Mouse (Mus musculus) adrenal gland, postnatal 4 days (tissue): ENCODE results near the gene Dpagt1. TPM values are rescaled to one million over a fixed set of nuclear protein-coding genes. Genes with fewer than 3 reads are reported as not detected.
"Not testable (repeated sequence)": the region's sequence is repeated elsewhere in the genome, so short reads cannot be mapped to it uniquely, and the experiment has no call there.

Experiments used
- DNase-seq, 2 experiments: peaks; one replicate each; pipeline ENCODE4 v3.0.0; 2021 to 2022; ENCODE audit warnings: low spot score in 2 of 2, mixed read lengths in 2 of 2
- total RNA-seq, 2 experiments: library from RNA; stranded (reverse); gene quantifications; 2 replicates each; pipeline ENCODE4 v1.2.3; 2021

The Dpagt1 gene
- total RNA-seq, 2 experiments from 2014 or later, result 32.3 to 36.2 TPM

DNA sequence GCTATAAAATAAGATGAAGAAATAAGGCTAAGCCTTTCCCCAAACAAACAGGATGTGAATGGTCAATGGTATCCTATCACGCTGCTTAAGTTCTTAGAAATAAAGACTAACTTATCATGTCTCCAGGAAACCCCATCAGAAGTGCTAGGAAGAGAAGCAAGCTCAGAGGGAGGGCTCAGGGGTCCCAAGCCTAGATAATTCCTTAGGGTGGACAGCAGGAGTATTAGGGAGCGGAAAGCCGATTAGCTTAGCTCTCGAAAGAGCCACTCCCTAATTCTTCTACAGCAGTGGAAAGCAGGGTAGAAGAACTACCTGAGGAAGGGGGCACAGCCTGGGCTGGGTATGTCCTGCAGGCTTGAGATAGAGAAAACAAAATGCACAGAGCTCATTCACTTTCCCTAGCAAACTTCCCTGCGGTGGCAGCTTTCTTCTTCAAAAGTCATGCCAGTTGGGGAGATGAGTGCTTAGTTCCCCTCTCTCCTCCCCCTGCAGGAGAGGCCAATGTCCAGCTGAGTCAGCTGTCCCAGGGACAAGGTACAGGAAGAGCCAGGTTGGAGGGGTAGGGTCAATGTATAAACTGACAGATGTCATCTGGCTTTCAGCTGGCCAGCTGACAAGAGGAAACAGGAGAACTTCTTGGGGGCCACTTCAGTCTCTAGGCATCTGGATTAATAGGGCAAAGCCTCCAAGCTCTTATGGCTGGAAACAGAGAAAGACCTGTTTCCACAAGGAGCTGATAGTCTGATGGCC lies 7.6 kb upstream of the Dpagt1 start:
- no peak for DNase-seq

DNA sequence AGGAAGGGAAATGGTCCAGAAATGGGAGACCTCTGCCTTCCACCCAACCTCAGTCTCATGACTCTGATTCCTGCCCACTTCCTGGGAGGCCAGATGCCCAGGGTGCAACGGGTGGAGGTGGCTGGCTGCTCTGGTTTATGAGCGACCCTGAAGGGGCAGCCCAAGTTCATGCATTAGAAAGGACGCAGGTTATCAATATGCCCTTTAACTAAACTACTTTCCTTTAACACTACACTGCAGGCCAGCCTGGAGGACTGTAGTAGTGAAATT lies 7.1 kb upstream of the Dpagt1 start:
- DNase-seq, result no peak

DNA sequence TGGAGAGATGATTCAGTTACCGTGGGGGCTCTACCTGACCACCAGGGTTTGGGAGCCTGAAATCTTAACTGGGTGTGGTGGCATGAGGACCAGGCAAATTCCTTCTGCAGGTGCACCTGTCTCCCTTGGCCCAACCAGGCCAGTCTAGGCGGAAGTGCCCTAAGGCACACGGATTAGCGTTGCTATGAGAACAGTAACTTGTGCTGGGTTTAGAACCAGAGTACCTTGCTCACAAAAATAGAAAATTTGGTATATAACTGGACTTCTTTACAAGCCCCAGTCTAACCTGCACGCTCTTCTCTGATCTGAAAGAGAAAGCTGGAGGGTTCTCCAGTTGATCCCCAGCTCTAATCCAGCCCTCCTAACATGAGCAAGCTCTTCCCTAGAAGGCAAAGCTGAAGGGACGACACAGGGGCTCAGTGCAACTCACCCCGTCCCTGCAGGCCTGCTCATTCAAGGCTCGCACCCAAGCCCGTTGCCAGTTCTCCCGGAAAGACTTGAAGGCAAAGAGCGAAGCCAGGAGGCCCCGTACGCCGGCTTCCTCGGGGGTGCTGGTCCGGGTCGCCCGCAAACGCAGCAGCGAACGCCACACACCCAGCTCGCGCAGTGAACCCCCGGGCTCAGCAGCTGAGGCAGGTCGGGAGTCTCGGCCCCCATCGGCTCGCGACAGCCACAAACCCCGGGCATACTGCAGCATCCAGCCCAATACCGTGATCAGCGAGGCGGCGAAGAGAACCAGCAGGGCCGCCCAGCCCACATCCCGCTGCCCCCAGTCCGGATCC lies 6.5 kb upstream of the Dpagt1 start:
- DNase-seq, result no peak

DNA sequence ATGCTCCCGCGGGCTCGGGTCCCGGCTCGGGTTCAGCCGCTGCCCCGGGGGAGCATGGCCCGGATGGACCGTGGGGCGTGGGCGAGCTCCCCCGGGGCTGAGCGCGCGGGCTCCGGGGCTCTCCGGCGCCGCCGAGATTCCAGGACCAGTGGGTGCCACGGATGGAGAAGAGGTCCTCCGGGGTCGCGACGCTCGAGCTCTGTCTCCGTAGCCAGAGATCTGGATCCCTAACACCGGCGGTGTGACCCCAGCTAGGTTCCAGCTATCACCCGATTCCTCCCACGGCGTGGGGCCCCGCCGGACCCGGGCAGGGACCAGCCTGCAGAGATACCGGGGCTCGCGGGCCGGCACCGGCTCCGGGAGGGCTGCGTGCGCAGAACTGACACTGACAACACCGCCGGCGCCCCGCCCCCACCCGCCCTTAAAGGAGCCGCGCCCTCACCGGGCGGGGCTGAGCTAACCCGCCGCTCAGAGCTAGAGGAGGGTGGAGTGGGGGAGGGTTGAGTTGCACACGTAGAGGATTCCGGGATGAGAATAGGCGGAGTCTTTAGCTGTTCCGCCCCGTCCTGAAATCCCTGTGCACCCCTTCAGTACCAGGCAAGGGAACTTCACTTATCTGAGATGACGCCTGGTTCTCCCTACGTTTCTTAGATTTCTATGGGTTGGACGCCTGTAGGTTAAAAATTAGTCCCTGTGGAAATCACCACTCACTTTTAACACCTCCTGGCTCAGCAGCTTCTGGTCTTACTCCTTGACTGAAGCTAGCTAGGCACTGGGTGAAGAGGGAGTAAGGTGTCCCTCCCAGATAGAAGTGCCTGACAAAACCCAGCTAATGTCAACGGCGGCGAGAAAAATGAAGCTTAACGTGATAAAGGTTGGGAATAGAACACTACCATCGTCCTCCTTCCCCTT lies 5.7 kb upstream of the Dpagt1 start, which contains the start of gene C2cd2l:
Gene C2cd2l (minus strand): TSS at position 399 of the 912 bp plus-strand sequence.
- peak; percentile 59 to 75 for DNase-seq

DNA sequence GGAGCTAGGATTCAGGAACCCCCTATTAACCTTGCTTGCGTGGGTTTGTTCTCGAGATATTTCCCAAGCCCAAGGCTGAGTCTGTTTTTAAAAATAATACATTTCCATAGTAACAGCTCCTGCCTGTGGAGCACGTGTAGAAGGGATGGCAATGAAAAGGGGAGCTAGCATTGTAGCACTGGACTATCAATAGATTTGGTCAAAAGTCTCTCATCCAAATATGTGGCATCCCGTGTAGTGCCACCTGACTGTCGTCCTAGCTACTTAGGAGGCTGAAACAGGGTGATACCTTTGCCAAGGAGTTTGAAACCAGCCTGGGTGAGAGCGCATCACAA lies 5.1 kb upstream of the Dpagt1 start:
- DNase-seq, result no peak

DNA sequence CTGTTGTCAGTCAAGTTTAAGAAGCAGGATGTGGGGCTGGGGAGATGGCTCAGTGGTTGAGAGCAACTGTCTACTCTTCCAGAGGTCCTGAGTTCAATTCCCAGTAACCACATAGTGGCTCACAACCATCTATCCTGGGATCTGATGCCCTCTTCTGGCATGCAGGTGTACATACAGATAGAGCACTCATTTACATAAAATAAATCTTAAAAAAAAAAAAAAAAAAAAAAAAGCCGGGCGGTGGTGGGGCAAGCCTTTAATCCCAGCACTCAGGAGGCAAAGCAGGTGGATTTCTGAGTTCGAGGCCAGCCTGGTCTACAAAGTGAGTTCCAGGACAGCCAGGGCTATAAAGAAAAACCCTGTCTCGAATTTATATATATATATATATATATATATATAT lies 2.2 kb upstream of the Dpagt1 start:
- DNase-seq, result not testable (repeated sequence)

DNA sequence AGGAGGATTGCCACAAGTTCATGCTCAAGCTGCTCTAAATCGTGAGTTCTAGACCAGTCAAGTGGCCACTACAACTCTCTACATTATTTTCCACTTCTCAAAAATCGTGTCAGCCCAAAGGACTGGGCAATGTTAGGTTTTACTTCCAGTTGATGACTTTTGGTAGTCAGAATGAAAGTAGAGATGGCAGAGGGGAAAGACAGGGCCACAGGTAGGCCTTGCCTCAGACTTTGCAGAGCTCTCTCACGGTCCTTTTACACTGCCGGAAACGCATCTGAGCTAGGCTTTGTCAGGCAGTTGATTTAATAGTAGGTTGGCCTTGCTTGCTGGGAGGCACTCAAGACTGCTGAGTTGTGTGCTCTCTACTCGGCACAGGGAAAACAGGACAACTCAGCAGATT lies 1.7 kb upstream of the Dpagt1 start:
- no peak for DNase-seq

DNA sequence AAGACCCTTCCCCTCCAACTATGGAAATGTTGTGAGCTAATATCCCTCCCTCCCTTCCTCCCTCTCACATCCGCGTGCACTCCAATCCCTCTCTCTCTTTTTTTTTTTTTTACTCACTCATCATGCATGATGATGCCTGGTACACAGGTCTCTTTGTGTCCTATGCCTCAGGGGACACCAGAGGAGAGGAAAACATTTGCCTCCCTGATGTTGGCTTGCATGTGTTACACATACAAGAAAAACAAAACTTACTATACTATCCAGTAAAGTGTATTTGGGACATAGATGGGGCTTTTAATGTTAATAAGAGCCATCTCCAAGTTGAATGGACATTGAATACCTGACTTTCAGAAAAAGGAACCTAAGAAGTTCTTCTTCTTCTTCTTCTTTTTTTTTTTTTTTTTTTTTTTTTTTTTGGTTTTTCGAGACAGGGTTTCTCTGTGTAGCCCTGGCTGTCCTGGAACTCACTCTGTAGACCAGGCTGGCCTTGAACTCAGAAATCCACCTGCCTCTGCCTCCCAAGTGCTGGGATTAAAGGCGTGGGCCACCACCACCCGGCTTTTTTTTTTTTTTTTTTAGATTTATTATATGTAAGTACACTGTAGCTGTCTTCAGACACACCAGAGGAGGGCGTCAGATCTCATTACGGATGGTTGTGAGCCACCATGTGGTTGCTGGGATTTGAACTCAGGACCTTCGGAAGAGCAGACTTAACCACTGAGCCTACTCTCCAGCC lies 619 bp upstream of the Dpagt1 start:
- not testable (repeated sequence) for DNase-seq

DNA sequence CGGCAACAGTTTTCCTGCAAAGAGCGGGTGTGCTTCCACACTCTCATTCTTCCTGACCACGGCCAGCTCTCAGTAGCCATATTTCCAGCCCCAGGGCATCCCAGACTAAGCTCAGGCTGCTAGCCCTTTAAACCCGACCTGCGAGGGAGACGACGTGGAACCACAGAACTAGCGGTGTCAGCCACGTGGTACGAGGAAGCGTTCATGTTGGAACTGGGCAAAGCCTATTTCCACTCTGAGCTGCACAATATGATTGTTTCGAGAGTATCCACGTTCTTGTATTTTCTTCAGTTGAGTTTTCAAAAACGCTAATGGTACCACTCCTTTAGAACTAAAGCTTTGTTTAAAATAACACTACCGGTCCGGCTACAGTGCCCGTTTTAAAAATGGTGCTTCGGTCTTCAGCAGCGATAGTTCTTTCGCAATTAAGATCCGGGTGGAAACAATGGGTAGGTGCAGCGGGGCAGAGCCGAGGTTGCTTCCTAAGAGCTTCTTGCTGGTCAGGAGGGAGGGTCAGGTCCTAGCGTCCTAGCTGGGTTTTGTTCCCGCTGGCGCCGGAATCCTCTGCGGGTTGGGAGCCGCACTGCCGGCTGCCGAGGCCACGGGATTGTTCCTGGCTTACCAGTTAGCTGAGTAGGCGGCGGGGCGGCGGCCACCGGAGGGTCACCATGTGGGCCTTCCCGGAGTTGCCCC lies 698 bp downstream of the Dpagt1 start:
- peak in 1 of 2 experiments; percentile 63 for DNase-seq

DNA sequence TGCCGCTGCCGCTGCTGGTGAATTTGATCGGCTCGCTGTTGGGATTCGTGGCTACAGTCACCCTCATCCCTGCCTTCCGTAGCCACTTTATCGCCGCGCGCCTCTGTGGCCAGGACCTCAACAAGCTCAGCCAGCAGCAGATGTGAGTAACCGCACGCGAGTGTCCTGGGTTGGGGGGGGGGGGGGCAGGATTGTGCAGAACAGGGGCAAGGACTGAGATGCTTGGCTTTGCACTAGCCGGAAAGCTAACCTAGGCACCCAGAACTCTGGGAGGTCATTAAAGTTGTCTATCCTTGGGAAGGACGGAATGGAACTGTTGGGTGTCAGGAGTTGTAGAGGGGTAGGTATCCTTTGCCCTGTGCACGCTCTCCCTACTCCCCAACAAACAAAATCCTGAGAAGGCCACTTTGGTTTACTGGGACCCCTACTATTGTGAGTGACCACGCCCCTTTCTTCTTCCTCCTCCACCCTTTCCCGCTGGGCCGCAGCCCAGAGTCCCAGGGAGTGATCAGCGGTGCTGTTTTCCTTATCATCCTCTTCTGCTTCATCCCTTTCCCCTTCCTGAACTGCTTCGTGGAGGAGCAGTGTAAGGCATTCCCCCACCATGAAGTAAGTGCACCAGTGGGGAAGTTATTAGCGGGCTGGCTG lies 1.4 kb downstream of the Dpagt1 start:
- DNase-seq, result no peak

DNA sequence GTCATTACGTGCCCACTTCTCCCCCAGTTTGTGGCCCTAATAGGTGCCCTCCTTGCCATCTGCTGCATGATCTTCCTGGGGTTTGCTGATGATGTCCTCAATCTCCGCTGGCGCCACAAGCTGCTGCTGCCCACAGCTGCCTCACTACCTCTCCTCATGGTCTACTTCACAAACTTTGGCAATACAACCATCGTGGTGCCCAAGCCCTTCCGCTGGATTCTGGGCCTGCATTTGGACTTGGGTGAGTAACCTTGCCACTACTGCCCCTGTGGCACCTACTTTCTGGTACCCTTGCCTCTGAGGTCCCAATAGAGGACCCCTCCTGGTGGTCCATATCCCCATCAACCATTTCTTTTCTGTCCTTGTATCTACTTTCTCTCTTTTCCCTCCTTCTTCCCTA lies 2.1 kb downstream of the Dpagt1 start:
- DNase-seq, result no peak

DNA sequence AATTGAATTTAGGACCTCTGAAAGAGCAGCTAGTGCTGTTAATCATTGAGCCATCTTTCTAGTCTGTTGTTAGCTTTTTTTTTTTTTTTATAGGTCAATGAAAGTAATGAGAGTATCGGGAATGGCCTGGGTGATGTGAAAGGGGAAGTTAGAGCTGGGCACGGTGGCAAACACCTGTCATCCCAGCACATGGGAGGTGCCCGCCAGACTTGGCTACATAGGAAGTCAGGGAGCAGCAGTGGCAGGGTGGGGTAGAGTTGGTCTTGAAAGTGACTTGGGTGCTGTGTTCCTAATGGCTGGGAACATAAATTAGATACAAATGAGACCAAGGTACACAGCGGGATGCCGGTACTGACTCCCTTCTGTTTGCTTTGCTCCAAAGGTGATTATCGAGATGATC lies 4.9 kb downstream of the Dpagt1 start:
- no peak for DNase-seq

DNA sequence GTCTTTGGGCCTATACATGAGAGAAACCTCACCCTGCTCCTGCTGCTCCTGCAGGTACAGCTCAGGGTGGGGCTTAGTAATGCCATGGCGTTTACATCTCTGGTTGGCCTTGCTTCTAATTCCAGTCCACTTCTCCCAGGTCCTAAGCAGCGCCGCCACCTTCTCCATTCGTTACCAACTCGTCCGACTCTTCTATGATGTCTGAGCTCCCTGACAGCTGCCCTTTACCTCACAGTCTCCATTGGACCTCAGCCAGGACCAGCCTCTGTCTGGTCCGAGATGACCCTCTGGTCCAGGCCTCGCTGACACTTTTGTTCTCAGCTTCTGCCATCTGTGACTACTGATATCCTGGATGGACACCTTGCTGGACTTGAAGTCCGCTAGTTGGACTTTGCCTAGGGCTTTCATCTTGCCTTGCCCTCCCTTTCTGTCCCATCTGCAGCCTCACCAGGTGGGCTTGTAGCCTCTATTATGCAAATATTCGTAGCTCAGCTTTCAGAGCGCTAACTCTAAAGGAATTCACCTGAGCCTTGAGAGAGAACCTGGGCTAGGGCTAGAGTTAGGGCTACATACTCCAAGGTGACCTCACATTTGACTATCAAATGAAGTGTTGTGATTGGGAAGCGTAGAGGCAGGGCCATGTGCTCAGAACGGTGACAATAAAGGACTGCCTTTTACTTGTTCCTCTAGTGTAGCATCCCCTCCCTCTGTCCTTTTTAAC lies 7.3 kb downstream of the Dpagt1 start:
- no peak for DNase-seq

DNA sequence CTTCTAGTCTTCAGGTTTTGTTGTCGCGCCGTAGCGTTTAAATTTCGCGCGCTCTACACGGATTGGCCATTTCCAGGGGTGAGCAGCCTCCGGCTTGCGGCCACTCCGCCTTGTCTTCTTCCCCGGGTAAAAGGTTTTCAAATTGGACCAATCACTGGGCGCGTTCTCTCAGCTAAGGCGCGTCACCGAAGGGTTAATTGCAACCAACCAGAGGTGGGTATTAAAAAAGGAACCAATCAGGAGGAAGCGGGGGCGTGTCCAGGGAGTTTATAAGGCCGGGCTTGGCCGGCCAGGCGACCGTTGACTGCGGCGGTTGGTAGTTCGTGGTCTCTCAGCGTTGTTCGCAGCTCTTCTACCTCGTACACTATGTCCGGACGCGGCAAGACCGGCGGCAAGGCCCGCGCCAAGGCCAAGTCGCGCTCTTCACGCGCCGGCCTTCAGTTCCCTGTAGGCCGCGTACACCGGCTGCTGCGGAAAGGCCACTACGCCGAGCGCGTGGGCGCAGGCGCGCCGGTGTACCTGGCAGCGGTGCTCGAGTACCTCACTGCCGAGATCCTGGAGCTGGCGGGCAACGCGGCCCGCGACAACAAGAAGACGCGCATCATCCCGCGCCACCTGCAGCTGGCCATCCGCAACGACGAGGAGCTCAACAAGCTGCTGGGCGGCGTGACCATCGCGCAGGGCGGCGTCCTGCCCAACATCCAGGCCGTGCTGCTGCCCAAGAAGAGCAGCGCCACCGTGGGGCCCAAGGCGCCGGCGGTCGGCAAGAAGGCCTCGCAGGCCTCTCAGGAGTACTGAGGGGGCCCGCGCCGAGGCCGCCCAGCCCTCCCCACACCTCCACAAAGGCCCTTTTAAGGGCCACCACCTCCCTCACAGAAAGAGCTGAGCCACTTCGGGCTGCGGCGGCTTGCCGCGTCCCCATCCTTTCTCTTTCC lies 8.8 kb downstream of the Dpagt1 start, which contains the start of gene H2afx:
Gene H2afx (plus strand): TSS at position 299 of the 935 bp plus-strand sequence.
- DNase-seq, result peak; percentile 92 to 96

DNA sequence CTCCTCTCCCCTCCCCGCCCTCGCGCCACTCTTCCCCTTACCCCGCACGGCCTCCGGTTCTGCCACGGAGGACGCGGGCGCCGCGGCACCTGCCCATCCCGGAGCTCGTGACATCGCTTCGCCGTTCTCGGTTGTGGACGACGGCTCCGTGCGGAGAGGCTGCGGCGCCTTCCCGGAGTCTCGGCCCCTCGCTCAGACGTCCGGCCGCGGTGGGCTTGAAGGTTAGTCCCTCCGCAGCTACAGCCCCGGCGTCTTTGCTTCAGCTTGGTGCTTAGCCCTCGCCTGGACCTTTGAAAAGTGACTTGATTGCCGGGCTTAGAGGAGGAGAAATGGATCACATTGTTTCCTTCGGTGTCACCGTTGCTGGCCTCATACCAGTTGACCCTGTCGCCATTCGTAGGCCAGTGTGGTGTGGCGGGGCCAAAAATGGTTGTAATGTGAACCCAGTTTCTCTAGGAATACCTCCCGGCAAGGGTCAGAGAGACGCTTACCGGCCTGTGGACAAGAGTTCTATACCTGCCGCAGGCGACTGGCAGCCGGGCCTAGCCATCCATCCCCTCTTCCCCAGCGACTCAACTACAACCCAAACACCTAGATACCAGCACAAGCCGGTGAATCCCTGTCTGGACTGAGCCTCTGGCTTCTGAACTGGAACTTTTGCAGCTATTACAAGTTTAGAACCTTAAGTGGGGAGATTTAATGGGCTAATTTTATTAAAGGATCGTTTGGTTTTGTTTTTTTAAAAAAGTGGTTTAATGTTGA lies 9.7 kb downstream of the Dpagt1 start:
- no peak for DNase-seq

DNA sequence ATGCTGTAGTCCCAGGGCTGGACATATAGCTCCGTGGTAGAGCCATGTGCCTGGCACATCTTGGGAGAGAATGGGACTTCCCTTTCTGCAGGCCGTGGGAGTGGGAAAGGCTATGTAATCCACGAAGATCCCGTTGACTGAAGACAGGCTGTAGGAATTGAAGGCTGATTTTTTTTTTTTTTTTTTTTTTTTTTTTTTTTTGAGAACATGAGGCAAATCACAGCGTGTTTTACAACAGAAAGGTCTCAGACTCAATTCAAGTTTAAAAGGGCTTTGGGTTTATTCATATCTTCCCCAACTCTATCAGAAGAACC lies 10.2 kb downstream of the Dpagt1 start:
- no peak for DNase-seq

DNA sequence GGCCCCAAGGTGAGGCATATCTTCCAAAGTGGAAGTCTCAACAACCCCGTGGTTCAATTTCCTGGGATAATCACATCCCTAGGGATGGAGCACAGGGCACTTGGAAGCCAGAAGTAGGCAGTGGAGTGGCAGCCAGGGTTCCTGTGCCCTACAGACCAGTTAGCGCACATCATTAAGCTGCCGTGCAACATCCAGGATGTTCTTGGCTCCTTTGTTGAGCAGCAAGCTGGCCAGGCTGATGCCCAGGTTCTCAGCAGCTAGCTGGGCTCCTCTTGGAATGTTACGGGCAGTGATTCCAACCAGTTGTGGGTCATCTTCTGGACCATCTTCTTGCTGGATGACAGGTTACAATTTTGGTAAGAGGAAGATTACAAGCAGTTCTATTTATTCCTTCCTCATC lies 10.7 kb downstream of the Dpagt1 start:
- not testable (repeated sequence) for DNase-seq

DNA sequence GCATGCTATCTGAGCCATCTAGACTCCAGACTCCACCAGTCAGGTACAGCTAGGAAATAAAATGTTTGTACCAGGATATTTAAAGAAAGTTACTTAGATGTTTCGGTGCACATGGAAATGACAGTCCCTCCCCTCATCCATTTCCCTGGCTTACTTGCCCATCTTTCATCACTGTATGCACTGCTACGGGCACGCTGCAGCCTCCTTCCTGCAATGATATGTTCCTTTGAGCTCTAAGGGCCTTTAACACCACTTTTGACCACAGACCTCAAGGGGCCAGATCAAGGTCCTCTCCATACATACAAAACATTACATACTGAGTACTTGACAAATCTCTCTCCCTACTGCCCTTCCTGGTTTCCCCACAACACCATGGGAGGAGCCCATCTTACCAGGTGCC lies 11.1 kb downstream of the Dpagt1 start:
- no peak for DNase-seq
